ENCODE assay signal across 15 mouse cellular contexts in genomic region chr11:58641638-58642358, GRCm38 (mm10). TPM values are rescaled to one million over a fixed set of nuclear protein-coding genes. Genes with fewer than 3 reads are reported as not detected.
DNase-seq lines count a peak whose midpoint lies in the region; ATAC-seq lines count a peak whose summit lies in the region.
"Had no signal": no experiment of that assay in that cellular context is flagged by ENCODE, and none has a peak within 500 bp of the region (broad histone marks: within the 10 kb centered on the region; RNA-seq: fewer than 3 reads in every experiment).

No protein-coding gene starts in this region.

- no peak overlapping the region for H3K27ac ChIP-seq in limb, embryonic 12.5 days
- no peak overlapping the region for H3K27ac ChIP-seq in limb, embryonic 10.5 days
- no peak overlapping the region for H3K27ac ChIP-seq in intestine, embryonic 16.5 days (ENCODE audit: low read length)
- no peak overlapping the region for H3K27ac ChIP-seq in hindbrain, embryonic 14.5 days
- H3K27ac ChIP-seq: layer of hippocampus, adult 2 months had no signal

- WGBS in limb, embryonic 12.5 days, result 83% methylated on average over 13 of the region's 13 CpGs
- 85% methylated on average over 13 of the region's 13 CpGs for WGBS in limb, embryonic 10.5 days
- WGBS in intestine, embryonic 16.5 days, result 83% methylated on average over 13 of the region's 13 CpGs
- 85% methylated on average over 13 of the region's 13 CpGs for WGBS in hindbrain, embryonic 14.5 days

- no peak for DNase-seq in limb, embryonic 10.5 days (ENCODE audit: low spot score)
- DNase-seq in c-Kit-positive CD71-negative TER-119-negative erythroid progenitor cells, embryonic 14.5 days (ENCODE audit: low read depth), result peak; percentile 40
- DNase-seq in spleen, postnatal 36 days (ENCODE audit: low spot score in 2 of 2), result peak; percentile 64 to 78
- DNase-seq in gastrocnemius, postnatal 4 days (ENCODE audit: low spot score in 2 of 2), result no peak
- no peak for DNase-seq in hindbrain, embryonic 14.5 days (ENCODE audit: low spot score)
- DNase-seq in cerebellum, adult 8-10 months, result no peak
- DNase-seq: lung, adult 18-20 months had no signal

- H3K36me3 ChIP-seq in limb, embryonic 12.5 days, result no peaks in the 10 kb centered on the region
- H3K36me3 ChIP-seq in limb, embryonic 10.5 days, result no peaks in the 10 kb centered on the region
- H3K36me3 ChIP-seq in intestine, embryonic 16.5 days (ENCODE audit: control insufficient read depth, insufficient read depth, low read length), result no peaks in the 10 kb centered on the region
- H3K36me3 ChIP-seq in hindbrain, embryonic 14.5 days (replicated peaks; ENCODE audit: control insufficient read depth, insufficient read depth), result no peaks in the 10 kb centered on the region

- ATAC-seq in limb, embryonic 12.5 days (ENCODE audit: insufficient number of reproducible peaks, insufficient read depth, low FRiP score, low TSS enrichment, low read depth), result peak; percentile 63; the same call in 1 of the 2 replicates
- peak; percentile 85 for ATAC-seq in intestine, embryonic 16.5 days
- ATAC-seq in hindbrain, embryonic 14.5 days (ENCODE audit: low FRiP score), result no peak

- peaks cover 44% of the 10 kb centered on the region for H3K27me3 ChIP-seq in limb, embryonic 12.5 days
- peaks cover 43% of the 10 kb centered on the region for H3K27me3 ChIP-seq in limb, embryonic 10.5 days (ENCODE audit: low read depth, poor library complexity, severe bottlenecking)
- peaks cover 13% of the 10 kb centered on the region for H3K27me3 ChIP-seq in intestine, embryonic 16.5 days (replicated peaks; ENCODE audit: control insufficient read depth, insufficient read depth, low read length)
- peaks cover 14% of the 10 kb centered on the region; the same call in 1 of the 2 replicates for H3K27me3 ChIP-seq in hindbrain, embryonic 14.5 days (ENCODE audit: control insufficient read depth, insufficient read depth, low read length)

- no peak overlapping the region for H3K4me3 ChIP-seq in limb, embryonic 12.5 days (replicated peaks)
- no peak overlapping the region for H3K4me3 ChIP-seq in limb, embryonic 10.5 days
- no peak overlapping the region for H3K4me3 ChIP-seq in intestine, embryonic 16.5 days (ENCODE audit: low read length)
- H3K4me3 ChIP-seq in hindbrain, embryonic 14.5 days (replicated peaks; ENCODE audit: low read length), result no peak overlapping the region
- H3K4me3 ChIP-seq: layer of hippocampus, adult 2 months had no signal

- no peak overlapping the region for H3K4me2 ChIP-seq in limb, embryonic 12.5 days
- H3K4me2 ChIP-seq in intestine, embryonic 16.5 days (ENCODE audit: low read depth, low read length), result no peak overlapping the region
- H3K4me2 ChIP-seq in hindbrain, embryonic 14.5 days (replicated peaks), result no peak overlapping the region

- H3K9ac ChIP-seq in limb, embryonic 12.5 days (replicated peaks), result no peak overlapping the region
- no peak overlapping the region for H3K9ac ChIP-seq in intestine, embryonic 16.5 days (ENCODE audit: low read depth, low read length)
- no peak overlapping the region for H3K9ac ChIP-seq in hindbrain, embryonic 14.5 days

- H3K9me3 ChIP-seq in limb, embryonic 12.5 days, result no peaks in the 10 kb centered on the region
- H3K9me3 ChIP-seq in limb, embryonic 10.5 days (replicated peaks), result no peaks in the 10 kb centered on the region
- H3K9me3 ChIP-seq in intestine, embryonic 16.5 days (ENCODE audit: control insufficient read depth, low read length), result no peaks in the 10 kb centered on the region
- no peaks in the 10 kb centered on the region for H3K9me3 ChIP-seq in hindbrain, embryonic 14.5 days (ENCODE audit: control insufficient read depth, low read length)

- peaks cover 11% of the 10 kb centered on the region for H3K4me1 ChIP-seq in limb, embryonic 12.5 days (replicated peaks)
- H3K4me1 ChIP-seq in limb, embryonic 10.5 days, result peaks cover 9% of the 10 kb centered on the region
- H3K4me1 ChIP-seq in intestine, embryonic 16.5 days (ENCODE audit: control insufficient read depth, insufficient read depth, low read length), result peaks cover 7% of the 10 kb centered on the region
- H3K4me1 ChIP-seq in hindbrain, embryonic 14.5 days (replicated peaks; ENCODE audit: control insufficient read depth, insufficient read depth, low read length), result peaks cover 8% of the 10 kb centered on the region

RNA-seq across cellular contexts. Expression of gene Trim58, which starts 1.5 kb away (rescaled TPM):
- polyA plus RNA-seq in limb, embryonic 12.5 days (2016; fragmentation: Nextera tagmentation; extraction: Ambion mirVana), result 0.15 and 0.35 TPM in 2 replicates
- polyA plus RNA-seq in limb, embryonic 10.5 days (2016; fragmentation: Nextera tagmentation; extraction: Ambion mirVana), result 0.29 and 0.30 TPM in 2 replicates
- 0.12 and 0.27 TPM in 2 replicates for polyA plus RNA-seq in intestine, embryonic 16.5 days (2015; fragmentation: Nextera tagmentation; extraction: Ambion mirVana)
- total RNA-seq in gastrocnemius, postnatal 4 days (2021), result under 1 TPM in 1 of 2 experiments, not detected in 1; 0.13 TPM
- polyA plus RNA-seq in hindbrain, embryonic 14.5 days (2014; fragmentation: Nextera tagmentation; extraction: Ambion mirVana), result 0.20 TPM in 1 of 2 replicates, not detected in the other
- total RNA-seq: layer of hippocampus, adult 2 months had no signal

RNA-seq across cellular contexts. Expression of gene Olfr323, which starts 11.5 kb away (rescaled TPM):
- polyA plus RNA-seq in limb, embryonic 12.5 days (2016; fragmentation: Nextera tagmentation; extraction: Ambion mirVana), result not detected in 2 replicates
- not detected in 2 replicates for polyA plus RNA-seq in limb, embryonic 10.5 days (2016; fragmentation: Nextera tagmentation; extraction: Ambion mirVana)
- not detected in 2 replicates for polyA plus RNA-seq in intestine, embryonic 16.5 days (2015; fragmentation: Nextera tagmentation; extraction: Ambion mirVana)
- not detected for total RNA-seq in gastrocnemius, postnatal 4 days (2021)
- not detected in 2 replicates for polyA plus RNA-seq in hindbrain, embryonic 14.5 days (2014; fragmentation: Nextera tagmentation; extraction: Ambion mirVana)
- total RNA-seq: layer of hippocampus, adult 2 months had no signal
- polyA plus RNA-seq: embryonic facial prominence, embryonic 11.5 days; frontal cortex, adult 2 months; heart, embryonic 16.5 days; midbrain, postnatal 0 days had no signal

RNA-seq across cellular contexts. Expression of gene Olfr322, which starts 16.8 kb away (rescaled TPM):
- polyA plus RNA-seq in limb, embryonic 12.5 days (2016; fragmentation: Nextera tagmentation; extraction: Ambion mirVana), result not detected in 2 replicates
- not detected in 2 replicates for polyA plus RNA-seq in limb, embryonic 10.5 days (2016; fragmentation: Nextera tagmentation; extraction: Ambion mirVana)
- not detected in 2 replicates for polyA plus RNA-seq in intestine, embryonic 16.5 days (2015; fragmentation: Nextera tagmentation; extraction: Ambion mirVana)
- not detected for total RNA-seq in gastrocnemius, postnatal 4 days (2021)
- polyA plus RNA-seq in hindbrain, embryonic 14.5 days (2014; fragmentation: Nextera tagmentation; extraction: Ambion mirVana), result not detected in 2 replicates
- total RNA-seq: layer of hippocampus, adult 2 months; midbrain, postnatal 0 days had no signal
- polyA plus RNA-seq: embryonic facial prominence, embryonic 11.5 days; frontal cortex, adult 2 months; heart, embryonic 16.5 days; intestine, embryonic 14.5 days; midbrain, postnatal 0 days had no signal

RNA-seq across cellular contexts. Expression of gene 2210407C18Rik, which starts 25.9 kb away (rescaled TPM):
- not detected in 2 replicates for polyA plus RNA-seq in limb, embryonic 12.5 days (2016; fragmentation: Nextera tagmentation; extraction: Ambion mirVana)
- polyA plus RNA-seq in limb, embryonic 10.5 days (2016; fragmentation: Nextera tagmentation; extraction: Ambion mirVana), result not detected in 2 replicates
- 0.51 TPM in 1 of 2 replicates, not detected in the other for polyA plus RNA-seq in intestine, embryonic 16.5 days (2015; fragmentation: Nextera tagmentation; extraction: Ambion mirVana)
- total RNA-seq in gastrocnemius, postnatal 4 days (2021), result not detected
- polyA plus RNA-seq in hindbrain, embryonic 14.5 days (2014; fragmentation: Nextera tagmentation; extraction: Ambion mirVana), result not detected in 2 replicates
- total RNA-seq: layer of hippocampus, adult 2 months; midbrain, postnatal 0 days had no signal
- polyA plus RNA-seq: embryonic facial prominence, embryonic 11.5 days; frontal cortex, adult 2 months; heart, embryonic 16.5 days; midbrain, postnatal 0 days had no signal

RNA-seq across cellular contexts. Expression of gene Olfr320, which starts 39.1 kb away (rescaled TPM):
- polyA plus RNA-seq in limb, embryonic 12.5 days (2016; fragmentation: Nextera tagmentation; extraction: Ambion mirVana), result not detected in 2 replicates
- polyA plus RNA-seq in limb, embryonic 10.5 days (2016; fragmentation: Nextera tagmentation; extraction: Ambion mirVana), result not detected in 2 replicates
- polyA plus RNA-seq in intestine, embryonic 16.5 days (2015; fragmentation: Nextera tagmentation; extraction: Ambion mirVana), result not detected in 2 replicates
- total RNA-seq in gastrocnemius, postnatal 4 days (2021), result not detected
- not detected in 2 replicates for polyA plus RNA-seq in hindbrain, embryonic 14.5 days (2014; fragmentation: Nextera tagmentation; extraction: Ambion mirVana)
- total RNA-seq: layer of hippocampus, adult 2 months; midbrain, postnatal 0 days had no signal
- polyA plus RNA-seq: embryonic facial prominence, embryonic 11.5 days; frontal cortex, adult 2 months; heart, embryonic 16.5 days; intestine, embryonic 14.5 days; midbrain, postnatal 0 days had no signal

Comparison
In these comparisons a context has a peak if more than half of its experiments do, and no peak if none do; other contexts are left out.
1. DNase-seq: peak in c-Kit-positive CD71-negative TER-119-negative erythroid progenitor cells, embryonic 14.5 days (single experiment) and spleen, postnatal 36 days (2 of 2); none in limb, embryonic 10.5 days (single experiment), gastrocnemius, postnatal 4 days (0 of 2), hindbrain, embryonic 14.5 days (single experiment) and cerebellum, adult 8-10 months (single experiment).